Mouse (Mus musculus) spleen, postnatal 4 days (tissue): ENCODE measurements at regions not wholly inside any gene's neighbourhood (a gene's known extent, or its start where the extent isn't known, plus 50 kb on each side); places are given as distances from the start of the nearest gene placed in this dataset.

ENCODE experiments used
- DNase-seq, 2 experiments: peaks; one replicate each; pipeline ENCODE4 v3.0.0; 2022; ENCODE audit warnings: low spot score in 2 of 2

- DNase-seq: no peak
Observed at GRCm38 (mm10) chr8:126854121-126855055, 91.3 kb downstream of the Tomm20 start.

- DNase-seq: no peak
Observed at GRCm38 (mm10) chr8:126852663-126853390, 92.8 kb downstream of the Tomm20 start.

GRCm38 (mm10) chr8:126852184-126852583, 93.5 kb downstream of the Tomm20 start:
- no peak for DNase-seq

GRCm38 (mm10) chr8:126851780-126852179, 93.9 kb downstream of the Tomm20 start:
- DNase-seq: no peak

GRCm38 (mm10) chr8:126850189-126850535, 95.5 kb downstream of the Tomm20 start:
- no peak for DNase-seq

- DNase-seq: peak; percentile 66 to 75
Observed at GRCm38 (mm10) chr8:126849411-126850188, 96.0 kb downstream of the Tomm20 start.

- DNase-seq: no peak
Observed at GRCm38 (mm10) chr8:126848369-126849105, 97.1 kb downstream of the Tomm20 start.

GRCm38 (mm10) chr8:126847664-126848353, 97.8 kb downstream of the Tomm20 start:
- DNase-seq: peak; percentile 72 to 80

- DNase-seq: no peak
Observed at GRCm38 (mm10) chr8:126846188-126846565, 99.5 kb downstream of the Tomm20 start.

GRCm38 (mm10) chr8:126845530-126846187, 100.0 kb downstream of the Tomm20 start:
- DNase-seq: no peak

GRCm38 (mm10) chr8:126844627-126845026, 101.0 kb downstream of the Tomm20 start:
- DNase-seq: no peak

GRCm38 (mm10) chr8:126841187-126841586, 104.5 kb downstream of the Tomm20 start:
- DNase-seq: no peak

- no peak for DNase-seq
Observed at GRCm38 (mm10) chr8:126839712-126840355, 105.8 kb downstream of the Tomm20 start.

- peak; percentile 44 to 68 for DNase-seq
Observed at GRCm38 (mm10) chr8:126839039-126839711, 106.5 kb downstream of the Tomm20 start.

GRCm38 (mm10) chr8:126838228-126838627, 107.4 kb downstream of the Tomm20 start:
- no peak for DNase-seq

GRCm38 (mm10) chr8:126837318-126838025, 108.2 kb downstream of the Tomm20 start:
- DNase-seq: no peak

GRCm38 (mm10) chr8:126835554-126835953, 110.1 kb downstream of the Tomm20 start:
- no peak for DNase-seq
